Mouse (Mus musculus) limb, embryonic 14.5 days (tissue): ENCODE data around the gene Mgll. TPM values are rescaled to one million over a fixed set of nuclear protein-coding genes. Genes with fewer than 3 reads are reported as not detected.

Experiments
- ATAC-seq: fragments of 200-750 bp; cut with Nextera tagmentation; 2 replicates; pipeline ENCODE4 v1.8.0; 2017; ENCODE audit warnings: low read depth, moderate number of reproducible peaks, moderate TSS enrichment; ENCODE audit not compliant: low FRiP score
- DNase-seq: peaks from one replicate; pipeline ENCODE4 v3.0.0-alpha.2; 2015; ENCODE audit warnings: low spot score
- H3K27ac ChIP-seq: fragments of 300-500 bp; sonication (generic); replicated peaks from 2 replicates; pipeline ENCODE4 v1.5.1; 2014; ENCODE audit warnings: low read depth, mild to moderate bottlenecking, low read length, moderate library complexity, mixed read lengths
- H3K27me3 ChIP-seq: fragments of 300-500 bp; sonication (generic); 2 replicates; pipeline ENCODE4 v1.6.1; 2014; ENCODE audit warnings: low read length, mixed read lengths; ENCODE audit not compliant: control insufficient read depth, insufficient read depth
- H3K36me3 ChIP-seq: fragments of 300-500 bp; sonication (generic); 2 replicates; pipeline ENCODE4 v1.6.1; 2014; ENCODE audit warnings: mild to moderate bottlenecking, low read length, moderate library complexity, mixed read lengths; ENCODE audit not compliant: control insufficient read depth, insufficient read depth
- H3K4me1 ChIP-seq: fragments of 300-500 bp; sonication (generic); 2 replicates; pipeline ENCODE4 v1.6.1; 2014; ENCODE audit warnings: antibody characterized with exemption, low read length, mixed read lengths; ENCODE audit not compliant: control insufficient read depth, insufficient read depth
- H3K4me2 ChIP-seq: fragments of 300-500 bp; sonication (generic); replicated peaks from 2 replicates; pipeline ENCODE4 v1.6.1; 2014; ENCODE audit warnings: low read depth, mild to moderate bottlenecking, low read length, moderate library complexity; ENCODE audit not compliant: severe bottlenecking
- H3K4me3 ChIP-seq: fragments of 300-500 bp; sonication (generic); replicated peaks from 2 replicates; pipeline ENCODE4 v1.5.1; 2014; ENCODE audit warnings: low read length
- H3K9ac ChIP-seq: fragments of 300-500 bp; sonication (generic); 2 replicates; pipeline ENCODE4 v1.6.1; 2014; ENCODE audit warnings: mild to moderate bottlenecking, low read depth, low read length, moderate library complexity; ENCODE audit not compliant: severe bottlenecking
- H3K9me3 ChIP-seq: fragments of 300-500 bp; sonication (generic); 2 replicates; pipeline ENCODE4 v1.6.1; 2016; ENCODE audit warnings: low read length; ENCODE audit not compliant: control insufficient read depth
- POLR2A ChIP-seq: fragments of 200-500 bp; IDR thresholded peaks from 2 replicates; pipeline ENCODE4 v1.8.0; 2012; ENCODE audit warnings: inconsistent platforms, mild to moderate bottlenecking, moderate library complexity, borderline replicate concordance; ENCODE audit not compliant: insufficient read depth, insufficient read length; ENCODE audit errors: extremely low read depth
- WGBS: fragments of 180-500 bp; shearing (Covaris S2); extraction: QIAGEN DNeasy Blood & Tissue Kit; methylation state at CpG from one replicate; pipeline ENCODE4 v1.1.7; 2014; 5-methylcytosine and 5-hydroxymethylcytosine counted together
- polyA plus RNA-seq, 2 experiments: library from polyadenylated mRNA; depleted of rRNA in 1 of 2; stranded (reverse) in 1 of 2; unstranded in 1 of 2; fragments of >200 nt; fragmentation: Nextera tagmentation in 1 of 2; extraction: Ambion mirVana in 1 of 2; gene quantifications; 2 replicates each; pipeline versions ENCODE4 v1.2.1 to v1.2.3; 2012 to 2014

Gene Mgll
- polyA plus RNA-seq, 2 experiments, result 7.5 to 17.6 TPM

DNA sequence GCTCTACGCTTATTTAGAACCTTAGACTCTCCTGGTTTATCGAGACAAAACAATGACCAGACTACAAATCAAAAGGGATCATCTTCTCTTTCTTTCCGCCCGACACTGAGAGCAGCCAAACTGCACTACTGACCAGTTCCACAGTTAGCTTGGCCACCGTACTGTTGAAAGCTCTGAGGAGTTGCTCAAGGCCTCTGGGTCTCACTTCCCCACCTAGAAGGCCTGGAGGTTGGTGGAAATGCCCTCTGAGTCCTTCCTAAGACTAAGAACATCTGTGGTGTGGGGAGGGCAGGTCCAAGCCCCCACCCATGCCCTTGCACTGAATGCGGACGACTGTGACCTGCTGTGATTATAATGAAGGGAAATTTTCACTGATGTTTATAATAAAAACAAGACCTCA lies 141.5 kb downstream of the Mgll start:
- no peak overlapping the region for H3K27ac ChIP-seq
- H3K9me3 ChIP-seq, result 0 out of 2 replicates have a peak, but pooled peaks cover 4% of the 10 kb centered on the region
- TF ChIP-seq POLR2A, result no peak
- ATAC-seq (no peak), DNase-seq (no peak)
- no peak overlapping the region for H3K4me3 ChIP-seq
- H3K4me2 ChIP-seq, result no peak overlapping the region
- peaks cover 36% of the 10 kb centered on the region for H3K36me3 ChIP-seq
- WGBS, result 83% methylated on average over 7 of the region's 7 CpGs
- no peaks in the 10 kb centered on the region for H3K27me3 ChIP-seq
- H3K9ac ChIP-seq, result no peak overlapping the region
- no peaks in the 10 kb centered on the region for H3K4me1 ChIP-seq

DNA sequence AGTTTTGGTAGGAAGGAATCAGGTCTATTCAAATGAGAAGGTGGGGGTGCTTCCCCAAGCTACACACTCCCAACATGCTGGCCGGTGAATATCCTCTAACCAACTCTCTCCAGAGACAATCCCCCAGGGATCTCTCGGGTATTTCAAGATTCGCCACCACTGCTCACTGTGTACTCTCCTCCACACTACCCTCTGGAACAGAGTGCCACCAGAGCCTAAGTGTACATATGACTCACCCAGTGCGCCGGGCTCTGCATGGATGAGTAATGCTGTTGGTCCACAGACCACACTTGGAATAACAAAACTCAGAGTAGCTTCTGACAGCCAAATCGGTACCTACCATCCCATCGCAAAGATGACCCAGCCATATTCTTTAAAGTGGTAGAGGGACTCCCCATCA lies 145.2 kb downstream of the Mgll start:
- no peak for ATAC-seq
- H3K4me3 ChIP-seq, result no peak overlapping the region

DNA sequence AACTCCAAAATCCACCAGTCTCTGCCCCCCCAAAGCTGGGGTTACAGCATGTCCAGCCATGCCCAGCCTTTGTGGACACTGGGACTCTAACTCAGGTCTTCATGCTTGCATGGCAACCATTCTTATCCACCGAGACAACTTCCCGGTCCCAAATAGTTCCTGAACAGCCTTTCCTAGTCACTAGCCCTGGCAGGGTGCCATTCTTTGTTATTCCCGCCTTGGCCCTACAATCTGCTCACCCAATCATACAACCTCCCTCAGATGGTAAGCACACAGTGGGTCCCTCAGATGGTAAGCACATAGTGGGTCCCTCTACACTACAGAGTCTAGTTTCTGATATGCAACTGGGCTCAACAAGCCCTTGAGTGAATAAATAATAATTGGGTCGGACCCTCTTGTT lies 146.4 kb downstream of the Mgll start:
- H3K9ac ChIP-seq, result no peak overlapping the region
- WGBS, result 54% methylated on average over 4 of the region's 4 CpGs
- TF ChIP-seq POLR2A, result no peak
- H3K9me3 ChIP-seq, result no peaks in the 10 kb centered on the region
- H3K4me2 ChIP-seq, result no peak overlapping the region
- H3K27ac ChIP-seq, result no peak overlapping the region
- no peaks in the 10 kb centered on the region for H3K27me3 ChIP-seq
- no peak overlapping the region for H3K4me3 ChIP-seq
- DNase-seq (no peak), ATAC-seq (no peak)
- peaks cover 15% of the 10 kb centered on the region; the same call in 1 of the 2 replicates for H3K4me1 ChIP-seq
- H3K36me3 ChIP-seq, result no peaks in the 10 kb centered on the region

More for the DNA sequence above, 145.2 kb downstream of the Mgll start:
- no peak for DNase-seq
- Histone ChIP-seq H3K27ac (no peak overlapping the region), H3K9me3 (no peaks in the 10 kb centered on the region), H3K36me3 (peaks cover 6% of the 10 kb centered on the region), H3K27me3 (no peaks in the 10 kb centered on the region), H3K4me2 (no peak overlapping the region), H3K9ac (no peak overlapping the region), H3K4me1 (peaks cover 15% of the 10 kb centered on the region; the same call in 1 of the 2 replicates)
- TF ChIP-seq POLR2A, result no peak
- WGBS, result 88% methylated on average over 7 of the region's 7 CpGs

DNA sequence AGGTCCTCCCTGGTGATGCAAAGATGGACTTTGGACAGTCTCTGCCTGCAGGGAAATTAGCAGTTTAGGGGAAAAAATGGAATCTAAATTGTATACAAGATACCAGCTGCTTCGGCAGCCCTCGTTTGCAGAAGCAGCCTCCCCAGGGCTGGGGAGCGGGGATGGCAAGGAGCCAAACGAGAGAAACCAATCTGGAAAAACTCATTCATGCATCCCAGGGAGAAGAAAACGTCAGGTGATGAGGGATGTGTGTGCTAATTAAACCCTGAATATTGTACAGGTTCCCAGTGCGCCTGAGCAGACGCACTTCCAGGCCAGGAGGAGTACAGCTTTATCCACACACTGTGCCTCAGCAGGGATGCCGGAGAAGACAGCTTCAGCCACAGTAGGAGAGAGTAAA lies 147.3 kb downstream of the Mgll start:
- DNase-seq, result peak; percentile 46
- Histone ChIP-seq H3K27ac (no peak overlapping the region), H3K4me2 (no peak overlapping the region), H3K4me3 (no peak overlapping the region), H3K27me3 (no peaks in the 10 kb centered on the region), H3K4me1 (peaks cover 15% of the 10 kb centered on the region; the same call in 1 of the 2 replicates), H3K9me3 (no peaks in the 10 kb centered on the region), H3K36me3 (no peaks in the 10 kb centered on the region), H3K9ac (no peak overlapping the region)
- TF ChIP-seq POLR2A, result no peak
- no peak for ATAC-seq
- WGBS, result 42% methylated on average over 8 of the region's 8 CpGs

DNA sequence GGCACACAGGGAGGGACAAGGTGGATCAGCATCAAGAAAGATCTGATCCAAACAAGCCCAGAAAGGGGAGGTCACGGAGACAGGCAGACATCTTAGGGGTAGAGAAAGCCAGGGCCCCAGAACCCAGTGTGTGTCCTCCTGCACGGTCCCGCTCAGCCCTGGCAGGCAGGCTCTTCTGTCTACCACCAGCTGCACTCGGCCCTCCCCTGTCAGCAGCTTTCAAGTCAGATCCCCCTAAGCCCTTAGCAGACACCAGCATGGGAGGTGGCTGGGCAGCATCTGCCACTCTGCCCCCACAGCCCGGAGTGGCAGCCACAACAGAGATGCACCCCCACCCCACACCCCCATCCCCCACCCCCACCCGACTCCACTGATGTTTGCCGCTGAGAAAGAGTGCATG lies 148.6 kb downstream of the Mgll start:
- Histone ChIP-seq H3K9me3 (no peaks in the 10 kb centered on the region), H3K4me1 (peaks cover 15% of the 10 kb centered on the region; the same call in 1 of the 2 replicates), H3K9ac (no peak overlapping the region), H3K4me2 (0 out of 2 replicates have a peak overlapping the region, but pooled peaks have one; percentile 15), H3K27me3 (no peaks in the 10 kb centered on the region), H3K27ac (no peak overlapping the region), H3K36me3 (no peaks in the 10 kb centered on the region), H3K4me3 (no peak overlapping the region)
- ATAC-seq (peak; percentile 20; the same call in 1 of the 2 replicates), DNase-seq (no peak)
- WGBS, result 24% methylated on average over 7 of the region's 7 CpGs
- no peak for TF ChIP-seq POLR2A
